Mouse (Mus musculus): ENCODE measurements around the gene Rprd1b.
A peak's percentile ranks its signal among the peaks of the same experiment; 100 is the strongest.

Gene Rprd1b

DNA sequence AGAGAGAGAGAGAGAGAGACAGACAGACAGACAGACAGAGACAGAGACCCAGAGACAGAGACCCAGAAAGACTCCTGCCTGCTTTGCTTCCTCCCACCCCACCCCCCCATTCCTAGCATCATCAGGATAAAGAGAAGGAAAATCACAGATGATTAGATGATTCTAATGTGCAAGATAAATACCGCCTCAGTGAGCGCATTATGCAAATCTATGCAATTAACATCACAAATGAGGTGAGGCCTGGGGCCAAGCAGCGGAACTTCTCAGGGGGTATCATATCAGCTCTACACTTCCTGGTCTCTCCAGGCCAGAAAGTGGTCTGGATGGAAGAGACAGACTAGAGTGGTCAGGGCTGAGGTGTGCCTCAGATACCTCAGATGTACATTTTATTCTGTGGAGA is 149.3 kb downstream of the Rprd1b start:
- DNase-seq (ENCODE audit: low spot score): no peak

DNA sequence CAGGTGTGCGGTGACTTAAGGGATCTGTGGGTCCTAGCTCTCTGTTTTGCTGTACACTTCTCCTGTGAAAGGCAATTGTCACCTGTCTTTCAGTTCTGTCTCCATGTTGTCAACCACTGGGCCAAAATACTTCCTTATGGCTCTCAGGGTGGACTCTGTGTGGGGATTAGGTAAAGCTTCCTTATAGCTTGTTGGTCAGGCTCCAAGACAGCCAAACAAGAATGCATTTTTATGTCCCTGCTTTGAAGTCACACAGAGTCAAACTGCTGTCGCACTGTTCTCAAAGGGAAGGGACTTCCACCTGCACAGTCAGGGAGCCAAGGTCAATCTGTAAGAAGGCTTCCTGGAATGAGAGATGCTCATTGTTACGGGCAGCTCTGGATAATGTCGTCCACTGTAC is 149.8 kb downstream of the Rprd1b start:
- DNase-seq (ENCODE audit: low spot score): no peak

DNA sequence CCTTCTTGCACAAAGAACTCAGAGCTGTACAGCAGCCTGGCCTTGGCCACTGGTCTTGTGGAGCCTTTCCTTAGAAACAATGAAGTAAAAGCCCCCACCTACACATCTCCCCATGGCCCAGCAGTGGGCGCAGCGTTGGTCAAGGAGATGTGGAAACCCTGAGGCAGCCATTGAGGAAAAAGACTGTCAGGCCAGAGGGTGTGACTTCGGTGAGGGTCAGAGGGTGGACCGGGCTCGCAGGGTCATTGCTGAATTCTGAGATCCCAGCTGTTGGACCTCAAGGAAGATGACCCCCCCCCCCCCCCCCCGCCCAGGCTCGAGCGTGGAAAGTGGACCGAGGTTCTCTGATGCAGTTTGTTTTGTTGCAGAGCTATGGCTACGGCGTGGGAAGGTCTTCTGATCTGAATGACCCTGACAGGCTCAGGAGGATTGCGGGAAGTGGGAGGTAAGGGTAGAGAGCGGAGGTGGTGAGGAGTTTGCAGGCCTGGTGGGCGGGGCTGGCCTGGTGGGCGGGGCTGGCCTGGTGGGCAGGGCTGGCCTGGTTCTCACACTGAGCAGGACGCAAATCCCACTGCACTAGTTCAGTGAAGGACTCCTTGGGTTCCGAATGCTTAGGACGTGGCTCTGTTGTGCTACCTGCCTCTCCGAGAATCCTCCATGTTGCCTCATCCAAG is 150.5 kb downstream of the Rprd1b start:
- peak; percentile 76 for DNase-seq (ENCODE audit: low spot score)

DNA sequence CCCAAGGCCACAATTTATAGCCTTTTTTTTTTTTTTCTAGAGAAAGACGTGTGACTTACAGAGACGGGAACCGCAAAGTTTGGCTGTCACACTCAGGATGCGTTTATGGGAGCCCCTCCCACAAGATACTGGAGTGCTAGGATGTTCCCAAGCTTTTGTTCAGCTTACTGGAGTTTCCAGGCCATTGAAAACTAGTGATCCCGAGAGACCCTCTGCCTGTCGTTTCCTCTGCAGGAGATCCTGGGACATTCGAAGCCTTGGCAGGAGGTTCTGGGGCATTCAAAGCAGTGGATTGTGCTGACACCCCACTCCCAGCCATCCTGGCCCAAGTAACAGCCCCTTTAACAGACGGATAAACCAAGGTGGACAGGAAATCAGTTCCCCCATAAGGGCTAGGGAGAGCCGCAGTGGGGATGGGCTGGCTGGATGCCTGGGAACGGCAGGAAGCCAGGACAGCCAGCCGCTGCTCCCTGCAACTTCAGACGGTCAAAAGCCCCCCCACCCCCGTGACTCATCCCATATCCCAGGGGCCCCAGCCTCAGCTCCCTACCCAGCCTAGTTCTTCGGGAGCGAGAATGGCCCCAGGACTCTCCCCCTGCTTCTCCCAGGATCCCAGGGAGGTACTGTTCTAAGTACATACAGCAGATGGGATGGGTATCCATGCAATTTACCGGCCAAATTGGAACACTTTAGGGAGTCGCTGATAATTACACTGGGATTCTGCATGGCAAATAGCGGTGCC is 151.2 kb downstream of the Rprd1b start:
- DNase-seq (ENCODE audit: low spot score): no peak

DNA sequence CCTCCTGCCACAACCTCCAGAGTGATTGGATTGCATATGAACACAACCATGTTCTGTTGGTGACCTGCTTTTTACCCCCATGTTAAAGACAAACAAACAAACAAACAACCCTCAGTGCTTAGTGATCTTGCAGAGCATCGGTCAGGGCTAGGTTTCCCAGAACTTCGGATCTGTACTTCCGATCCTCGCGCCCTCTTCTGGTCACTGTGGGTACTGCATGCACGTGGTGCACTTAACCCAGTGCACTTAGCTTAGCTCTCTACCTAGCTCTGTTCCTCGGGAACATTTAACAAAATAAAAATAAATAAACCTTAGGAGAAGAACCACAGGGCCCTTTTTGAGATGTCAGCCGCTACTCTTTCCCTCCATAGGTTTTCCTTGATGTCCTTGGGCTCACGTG is 152.5 kb downstream of the Rprd1b start:
- peak; percentile 56 for DNase-seq (ENCODE audit: low spot score)

Data from urinary bladder, postnatal 25 days (tissue).